Mouse (Mus musculus) kidney, adult 11 months (tissue): ENCODE data around the gene Sumf1.

Source experiments
- DNase-seq: peaks from one replicate; pipeline ENCODE4 v3.0.0; 2022

The Sumf1 gene

GRCm38 (mm10) chr6:108206145-108206544 lies 20.8 kb upstream of the Sumf1 start:
- no peak for DNase-seq

- no peak for DNase-seq
These were observed 18.9 kb upstream of the Sumf1 start for GRCm38 (mm10) chr6:108204322-108204721.

DNA sequence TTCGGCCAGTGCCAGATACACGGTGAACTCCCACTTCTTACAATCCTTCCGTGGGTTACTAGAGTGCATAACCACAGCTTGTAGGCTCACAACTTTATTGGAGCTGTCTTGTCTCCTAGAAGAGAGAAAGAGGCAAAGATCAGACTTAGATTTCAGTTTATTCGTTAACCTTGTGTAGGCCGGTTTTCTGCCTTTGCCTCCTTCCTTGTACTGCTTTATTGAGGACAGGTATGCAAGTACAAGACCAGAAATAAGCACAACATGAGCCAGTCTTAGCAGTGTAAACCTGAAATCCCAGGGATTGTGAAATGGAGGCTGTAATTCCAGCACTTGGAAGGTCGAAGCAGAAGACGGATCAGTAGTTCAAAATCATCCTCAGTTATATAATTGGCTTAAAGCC lies 12.9 kb upstream of the Sumf1 start:
- no peak for DNase-seq

DNA sequence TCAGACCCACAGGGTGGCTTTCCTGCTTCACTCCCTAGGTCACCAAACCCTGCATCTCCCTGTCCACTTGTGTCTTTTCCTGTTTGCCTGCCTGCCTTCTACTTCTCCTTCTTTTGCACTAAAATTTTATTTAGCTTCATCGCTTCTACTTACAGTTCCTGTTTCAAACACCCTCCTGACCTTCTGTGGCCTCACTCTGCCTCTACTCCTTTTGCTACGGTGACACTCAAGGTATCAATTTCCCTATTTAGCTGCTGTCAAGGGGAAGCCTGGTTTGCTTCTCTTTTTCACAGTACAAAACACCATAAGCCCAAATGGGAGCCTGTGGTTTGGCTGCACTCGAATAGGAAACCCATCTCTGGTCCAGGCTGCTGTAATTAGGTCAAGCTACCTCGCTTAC lies 11.7 kb upstream of the Sumf1 start:
- DNase-seq, result no peak

DNA sequence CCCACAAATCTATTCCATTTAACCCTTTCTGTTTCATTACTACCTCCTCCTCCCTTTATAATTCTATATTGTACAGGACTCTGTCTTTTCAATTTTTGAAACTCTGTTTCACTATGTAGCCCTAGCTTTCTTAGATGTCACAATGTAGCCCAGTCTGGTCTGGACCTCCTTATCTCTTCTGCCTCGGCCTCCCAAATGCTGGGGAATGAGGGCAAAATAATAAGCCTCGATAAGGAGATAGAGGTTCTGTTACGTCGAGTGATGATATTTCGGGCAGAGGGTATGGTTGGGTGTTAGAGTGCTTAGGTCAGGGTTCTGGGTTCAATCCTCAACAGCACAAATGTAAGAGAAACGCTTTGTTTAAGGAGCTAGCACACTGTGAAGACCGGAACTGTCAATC lies 11.3 kb upstream of the Sumf1 start:
- no peak for DNase-seq

DNA sequence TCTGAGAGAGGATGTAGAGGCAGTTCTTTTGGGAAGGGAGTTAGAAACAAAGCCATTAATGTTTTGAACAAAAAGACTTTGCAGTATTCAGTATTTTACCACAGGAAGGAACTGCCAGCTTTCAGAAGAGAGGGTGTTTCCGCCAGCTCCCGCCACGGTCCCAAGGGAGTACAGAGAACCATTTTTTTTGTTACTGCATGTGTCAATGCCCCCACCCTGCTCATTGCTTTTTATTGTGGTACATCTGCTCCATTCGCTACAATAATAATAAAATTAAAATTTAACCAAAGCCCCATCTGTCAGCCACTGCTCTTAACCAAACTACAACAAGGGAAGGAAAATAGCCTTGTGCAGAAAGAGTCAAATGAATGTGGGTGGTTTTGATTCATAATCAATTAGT lies 7.2 kb upstream of the Sumf1 start:
- no peak for DNase-seq

GRCm38 (mm10) chr6:108190690-108191089 lies 5.3 kb upstream of the Sumf1 start:
- DNase-seq, result no peak

DNA sequence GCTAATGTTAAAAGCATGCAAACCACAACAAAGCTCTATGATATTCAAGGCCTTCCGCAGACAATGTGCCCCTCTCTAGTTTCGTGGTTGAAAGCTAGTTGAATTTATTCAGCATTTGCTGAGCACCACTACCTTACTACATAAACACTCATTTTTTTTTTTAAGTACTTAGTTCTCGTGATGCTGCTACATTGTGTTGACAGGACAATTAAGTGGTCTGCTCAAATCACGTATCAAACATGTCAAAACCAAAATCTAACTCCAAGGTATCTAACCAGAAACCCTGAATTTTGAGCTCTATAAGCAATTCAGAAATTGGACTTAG lies 265 bp upstream of the Sumf1 start:
- no peak for DNase-seq

DNA sequence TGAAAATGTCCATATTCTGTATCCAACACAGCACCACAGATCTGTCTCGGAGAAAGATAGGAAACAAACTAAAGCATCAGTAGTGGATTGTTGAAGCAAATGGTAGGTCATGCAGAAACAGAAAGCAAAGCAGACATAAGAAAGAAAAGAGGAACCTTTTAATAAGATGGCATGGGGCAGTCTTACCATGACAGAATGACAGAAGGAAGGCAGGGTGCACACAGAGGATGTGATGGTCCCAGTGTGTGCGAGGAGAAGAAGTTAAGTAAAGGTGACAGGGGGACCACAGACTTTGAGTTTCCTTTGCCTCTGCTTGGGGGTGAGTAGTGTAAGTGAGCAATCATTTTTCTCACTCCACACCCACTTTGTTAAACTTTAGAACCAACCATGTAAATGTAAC lies 6.3 kb downstream of the Sumf1 start:
- no peak for DNase-seq

DNA sequence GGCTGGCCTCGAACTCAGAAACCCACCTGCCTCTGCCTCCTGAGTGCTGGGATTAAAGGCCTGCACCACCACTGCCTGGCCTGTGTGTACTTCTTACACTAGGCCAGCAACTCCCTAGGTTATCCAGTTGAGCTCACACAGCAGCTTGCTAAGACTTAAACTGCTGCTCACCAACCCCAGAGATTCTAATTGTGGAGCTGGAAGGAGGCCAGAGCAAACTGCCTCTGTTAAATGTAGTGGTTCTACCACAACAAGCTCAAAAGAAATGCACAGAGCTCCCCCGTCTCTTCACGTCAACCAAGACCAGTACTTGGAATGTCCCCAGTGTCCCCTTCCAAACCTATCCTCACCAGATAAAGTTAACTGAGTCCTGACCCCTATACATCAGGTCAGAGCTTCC lies 11.2 kb downstream of the Sumf1 start:
- no peak for DNase-seq

- DNase-seq, result no peak
These were observed 13.2 kb downstream of the Sumf1 start for GRCm38 (mm10) chr6:108172219-108172618.

GRCm38 (mm10) chr6:108169466-108169865 lies 15.9 kb downstream of the Sumf1 start:
- DNase-seq, result no peak

- DNase-seq, result no peak
These were observed 16.7 kb downstream of the Sumf1 start for GRCm38 (mm10) chr6:108168723-108169122.

- DNase-seq, result peak; percentile 11
These were observed 17.3 kb downstream of the Sumf1 start for GRCm38 (mm10) chr6:108167946-108168680.

DNA sequence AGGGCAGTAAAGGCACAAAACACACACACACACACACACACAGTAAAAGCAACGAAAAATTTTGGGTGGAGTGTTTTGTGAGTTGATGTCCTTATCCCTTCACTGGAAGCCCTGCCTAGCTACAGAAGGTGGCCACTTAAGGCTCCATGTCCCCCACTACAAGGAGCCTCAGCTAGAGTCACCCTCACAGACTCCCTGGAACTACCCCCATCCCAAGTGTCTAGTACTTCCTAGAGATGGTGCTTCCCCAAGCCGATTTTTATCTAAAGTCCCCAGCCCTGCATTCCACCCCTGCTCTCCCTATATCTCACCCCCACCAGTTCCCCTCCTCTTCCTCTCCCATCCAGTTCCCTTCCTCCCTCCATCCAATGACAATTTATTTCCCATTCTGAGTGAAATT lies 19.8 kb downstream of the Sumf1 start:
- DNase-seq, result no peak

GRCm38 (mm10) chr6:108164935-108165334 lies 20.4 kb downstream of the Sumf1 start:
- DNase-seq, result no peak

- no peak for DNase-seq
These were observed 24.8 kb downstream of the Sumf1 start for GRCm38 (mm10) chr6:108160608-108161007.

- DNase-seq, result no peak
These were observed 28.5 kb downstream of the Sumf1 start for GRCm38 (mm10) chr6:108156881-108157280.

- no peak for DNase-seq
These were observed 31.1 kb downstream of the Sumf1 start for GRCm38 (mm10) chr6:108154243-108154642.

DNA sequence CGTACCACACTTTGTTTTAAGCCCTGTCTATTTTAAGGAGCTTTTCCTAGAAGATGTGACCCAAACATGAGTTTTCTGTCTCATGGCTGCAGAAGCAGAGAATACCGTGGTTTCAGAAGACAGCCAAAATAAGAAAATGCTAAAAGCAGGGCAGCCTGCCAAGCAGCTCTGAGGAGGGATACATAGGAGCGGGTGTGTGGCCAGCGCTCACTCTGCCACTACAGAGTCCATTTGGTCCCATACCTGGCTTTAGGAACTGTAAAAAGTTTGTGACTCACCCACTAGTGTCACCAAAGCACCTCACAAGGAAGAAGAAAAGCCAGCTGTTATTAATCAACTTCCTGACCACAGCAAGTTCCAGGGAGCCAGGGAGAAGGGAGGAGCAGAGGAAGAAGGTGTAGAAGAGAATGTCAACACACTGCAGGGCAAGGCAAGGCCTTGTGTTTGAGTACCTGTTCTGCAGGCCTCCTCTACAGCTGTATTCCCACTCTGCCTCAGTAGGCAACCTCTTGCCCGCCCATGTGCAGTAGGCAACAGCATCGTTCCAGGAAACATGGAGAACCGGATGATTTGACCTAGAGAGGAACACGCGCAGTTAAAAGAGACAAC lies 32.6 kb downstream of the Sumf1 start:
- DNase-seq, result no peak

GRCm38 (mm10) chr6:108152081-108152480 lies 33.3 kb downstream of the Sumf1 start:
- no peak for DNase-seq

DNA sequence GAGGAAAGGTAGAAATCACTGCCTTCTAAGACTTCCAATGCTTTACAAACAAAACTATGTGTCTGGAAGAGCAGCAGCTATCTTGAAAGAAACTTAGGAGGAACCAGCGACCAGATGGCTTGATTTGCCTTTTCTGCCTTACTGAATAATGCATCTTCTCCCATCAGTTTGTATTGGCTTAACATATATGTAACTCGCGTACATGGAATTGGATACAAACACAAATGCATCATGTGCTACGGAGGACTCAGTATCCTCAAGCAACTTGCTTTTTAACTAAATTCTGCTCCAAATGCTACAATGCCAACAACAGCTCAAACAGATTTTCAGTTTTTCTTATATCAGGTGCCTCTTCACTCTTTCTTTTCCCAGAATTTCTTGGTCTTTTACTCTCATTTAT lies 36.1 kb downstream of the Sumf1 start:
- DNase-seq, result no peak

DNA sequence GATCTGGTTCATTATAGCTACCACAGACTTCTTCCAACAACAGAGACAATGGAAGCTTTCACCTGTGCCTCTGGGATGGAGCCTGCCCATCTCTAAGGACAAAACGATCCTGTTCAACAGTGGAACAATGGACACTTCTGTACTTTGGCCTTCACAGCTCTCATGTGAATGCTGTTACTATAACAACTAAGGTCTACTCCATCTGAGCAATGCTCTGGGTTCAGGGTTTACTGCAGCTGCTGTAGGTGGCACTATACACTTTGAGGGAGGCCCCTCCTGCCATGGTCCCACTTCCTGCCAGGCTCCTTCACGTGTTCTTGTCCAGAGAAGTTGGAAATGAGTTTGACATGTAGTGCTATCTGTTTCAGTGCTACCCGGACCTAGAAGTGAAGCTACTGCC lies 36.9 kb downstream of the Sumf1 start:
- DNase-seq, result no peak

- DNase-seq, result no peak
These were observed 38.7 kb downstream of the Sumf1 start for GRCm38 (mm10) chr6:108146637-108147036.

GRCm38 (mm10) chr6:108145941-108146588 lies 39.3 kb downstream of the Sumf1 start:
- peak; percentile 61 for DNase-seq
